22 mouse cellular contexts compared by ENCODE assay signal in genomic region chrX:95077013-95077699, GRCm38 (mm10). TPM values are rescaled to one million over a fixed set of nuclear protein-coding genes. Genes with fewer than 3 reads are reported as not detected.
DNase-seq lines count a peak whose midpoint lies in the region; ATAC-seq and TF ChIP-seq lines count a peak whose summit lies in the region.
"Had no signal": no experiment of that assay in that cellular context is flagged by ENCODE, and none has a peak within 500 bp of the region (broad histone marks: within the 10 kb centered on the region; RNA-seq: fewer than 3 reads in every experiment).

No protein-coding gene starts in this region.

- no peak overlapping the region for H3K9ac ChIP-seq in heart, adult 2 months (ENCODE audit: low read depth, low read length)
- H3K9ac ChIP-seq: embryonic facial prominence, embryonic 12.5 days; lung, embryonic 14.5 days; neural tube, embryonic 12.5 days had no signal

- no peak overlapping the region for H3K27ac ChIP-seq in heart, adult 2 months
- H3K27ac ChIP-seq: embryonic facial prominence, embryonic 12.5 days; hindbrain, postnatal 0 days; midbrain, embryonic 10.5 days; neural tube, embryonic 12.5 days had no signal

- peak; percentile 2 to 10 for DNase-seq in lung, adult 18-20 months
- DNase-seq in lung, postnatal 10 days, result no peak
- DNase-seq in CD4-positive, CD25-positive, alpha-beta regulatory T cell, adult 2 months (ENCODE audit: low read depth, low spot score), result peak; percentile 19
- no peak for DNase-seq in adrenal gland, adult (ENCODE audit: inconsistent age in 2 of 2, low spot score in 1 of 2)
- no peak for DNase-seq in heart, adult 2 months
- DNase-seq: adrenal gland, adult 8-10 months; cerebellum, adult 9-10 months; gastrocnemius, postnatal 36 days; heart, postnatal 36 days; kidney, adult 2 months; kidney, postnatal 10 days; lung, embryonic 14.5 days; thymus, postnatal 4 days had no signal

- no peaks in the 10 kb centered on the region for H3K36me3 ChIP-seq in heart, adult 2 months (ENCODE audit: control insufficient read depth, insufficient read depth, low read length)
- H3K36me3 ChIP-seq: embryonic facial prominence, embryonic 12.5 days; midbrain, embryonic 10.5 days; neural tube, embryonic 12.5 days had no signal

- H3K27me3 ChIP-seq in heart, adult 2 months (ENCODE audit: control insufficient read depth, insufficient read depth, low read length), result no peaks in the 10 kb centered on the region
- H3K27me3 ChIP-seq: embryonic facial prominence, embryonic 12.5 days; neural tube, embryonic 12.5 days had no signal

- H3K4me1 ChIP-seq in heart, adult 2 months (ENCODE audit: control insufficient read depth, insufficient read depth, low read length), result peaks cover 1% of the 10 kb centered on the region; the same call in 1 of the 2 replicates
- H3K4me1 ChIP-seq: embryonic facial prominence, embryonic 12.5 days; midbrain, embryonic 10.5 days; neural tube, embryonic 12.5 days had no signal

- H3K4me3 ChIP-seq in heart, adult 2 months, result no peak overlapping the region
- H3K4me3 ChIP-seq: embryonic facial prominence, embryonic 12.5 days; erythroblast, embryonic 14.5 days; midbrain, embryonic 10.5 days; neural tube, embryonic 12.5 days had no signal

- ATAC-seq in activated CD4-positive, CD25-positive, alpha-beta regulatory T cell, adult 4 months, result peak; percentile 36
- peak; percentile 89 for ATAC-seq in megakaryocyte, adult 5-6 weeks (ENCODE audit: poor library complexity, severe bottlenecking)
- ATAC-seq in megakaryocyte-erythroid progenitor cell, adult 5-6 weeks (replicated peaks; ENCODE audit: low FRiP score, low TSS enrichment, poor library complexity, severe bottlenecking), result no peak
- ATAC-seq: forebrain, embryonic 14.5 days; hindbrain, postnatal 0 days had no signal

- no peak for TF ChIP-seq POLR2A in heart, adult 2 months (IDR thresholded peaks at IDR 0.05; ENCODE audit: insufficient read depth, low read depth, low read length)

- no peak for TF ChIP-seq CTCF in heart, adult 2 months (IDR thresholded peaks at IDR 0.05)

- WGBS in heart, adult 2 months, result 62% methylated on average over 9 of the region's 9 CpGs

- intact Hi-C loops in heart, adult 2 months (cut with DNase I), result no loop called here

- no peak for TF ChIP-seq EP300 in heart, adult 2 months (IDR thresholded peaks at IDR 0.05; ENCODE audit: insufficient read depth, low read depth, low read length)

- H3K79me2 ChIP-seq in heart, adult 2 months (replicated peaks; ENCODE audit: control insufficient read depth, insufficient read depth, low read length), result no peaks in the 10 kb centered on the region

RNA-seq across cellular contexts. Expression of gene Spin4, which starts 50.7 kb away (rescaled TPM):
- under 1 TPM in 1 of 2 experiments, not detected in 1; 0.10 TPM for polyA plus RNA-seq in activated CD4-positive, CD25-positive, alpha-beta regulatory T cell, adult 4 months (2017; shearing (Covaris generic))
- 0.07 and 0.52 TPM in 2 replicates for total RNA-seq in megakaryocyte, adult 5-6 weeks (2015)
- total RNA-seq in megakaryocyte, adult 5-6 weeks (2017), result 0.20 and 0.62 TPM in 2 replicates
- total RNA-seq in megakaryocyte-erythroid progenitor cell, adult 5-6 weeks (2014; fragmentation: Nextera tagmentation), result not detected in 2 replicates
- total RNA-seq in megakaryocyte-erythroid progenitor cell, adult 5-6 weeks (2017), result not detected in 2 replicates
- total RNA-seq in heart, adult 2 months (2021), result under 1 TPM; 0.76 to 0.86 TPM
- 0.35 and 0.70 TPM in 2 replicates for polyA plus RNA-seq in heart, adult 2 months (2012; rRNA removed)
- polyA plus RNA-seq: erythroblast, embryonic 14.5 days had no signal

Comparison
In these comparisons a context has a peak if more than half of its experiments do, and no peak if none do; other contexts are left out.
1. DNase-seq: peak in lung, adult 18-20 months (2 of 2) and CD4-positive, CD25-positive, alpha-beta regulatory T cell, adult 2 months (single experiment); none in lung, postnatal 10 days (single experiment), adrenal gland, adult (0 of 2) and heart, adult 2 months (0 of 2).